ENCODE assay signal across 9 mouse cellular contexts in genomic region chr3:103374028-103374427, GRCm38 (mm10).
A peak's percentile ranks its signal among the peaks of the same experiment; 100 is the strongest.
DNase-seq lines count a peak whose midpoint lies in the region; ATAC-seq and TF ChIP-seq lines count a peak whose summit lies in the region.
"Had no signal": no experiment of that assay in that cellular context is flagged by ENCODE, and none has a peak within 500 bp of the region (broad histone marks: within the 10 kb centered on the region; RNA-seq: fewer than 3 reads in every experiment).

No protein-coding gene starts in this region.

- H3K4me1 ChIP-seq in thymus, adult 2 months (replicated peaks; ENCODE audit: control insufficient read depth, insufficient read depth, low read length) = peaks cover 32% of the 10 kb centered on the region

- peak; percentile 45 to 49 for DNase-seq in left cerebral cortex, adult 18-20 months (ENCODE audit: low spot score in 2 of 2)
- DNase-seq in left cerebral cortex, postnatal 10 days (ENCODE audit: extremely low spot score in 1 of 2, low spot score in 2 of 2) = no peak
- DNase-seq in Patski (ENCODE audit: low read depth, low spot score) = no peak
- DNase-seq in cerebellum, adult 9-10 months = peak; percentile 64
- peak; percentile 38 for DNase-seq in gastrocnemius, postnatal 14 days
- peak; percentile 28 to 43 for DNase-seq in left cerebral cortex, postnatal 36 days (ENCODE audit: low spot score in 2 of 2)
- peak; percentile 79 for DNase-seq in thymus, adult 2 months

- CTCF ChIA-PET in Patski (lab: Charles Lee) = interaction anchor here (0.7 to 3.1 kb wide), 19 partner anchors 9 to 348 kb away, joined by 3 to 31 read pairs (median 4); no protein-coding TSS in a partner anchor

- intact Hi-C loops in left cerebral cortex, postnatal 10 days (cut with DNase I) = no loop called here
- intact Hi-C loops in gastrocnemius, postnatal 14 days (cut with DNase I; ENCODE audit: low total_unique reads) = no loop called here
- intact Hi-C loops in left cerebral cortex, postnatal 36 days (cut with DNase I) = no loop called here

- ATAC-seq in Patski = no peak
- ATAC-seq in monocyte, adult 5-6 weeks (replicated peaks; ENCODE audit: insufficient number of reproducible peaks, low FRiP score, low TSS enrichment, poor library complexity, severe bottlenecking) = 0 out of 2 replicates have a peak, but pooled peaks have one; percentile 36

- no peak overlapping the region for H3K4me3 ChIP-seq in thymus, adult 2 months (ENCODE audit: control insufficient read depth, insufficient read depth, low read length)

- POLR2A ChIA-PET in Patski (lab: Charles Lee) = interaction anchor here (0.5 to 0.7 kb wide), 3 partner anchors 38 to 141 kb away, joined by 3 to 6 read pairs (median 5); no protein-coding TSS in a partner anchor

- TF ChIP-seq CTCF in Patski (IDR thresholded peaks at IDR 0.05) = peak; percentile 91
- TF ChIP-seq CTCF in thymus, adult 2 months (IDR thresholded peaks at IDR 0.05; ENCODE audit: borderline replicate concordance, control insufficient read depth, extremely low read depth, insufficient read depth, low read length, poor library complexity) = peak; percentile 38; the same call in 1 of the 2 replicates

- TF ChIP-seq POLR2A in thymus, adult 2 months (IDR thresholded peaks at IDR 0.05; ENCODE audit: control insufficient read depth, extremely low read depth, insufficient read depth, low read length, poor library complexity) = no peak

- H3K27ac ChIP-seq in thymus, adult 2 months (ENCODE audit: control insufficient read depth, insufficient read depth, low read length) = no peak overlapping the region
- H3K27ac ChIP-seq: macrophage had no signal

- 44% methylated on average over 8 of the region's 8 CpGs for WGBS in thymus, adult 2 months

- in situ Hi-C loops in Patski (cut with MboI; ENCODE audit: low pct_unique_long_range_greater_than_20kb) = loop anchor here (10.0 to 25.0 kb wide), 2 partner anchors 149 to 637 kb away; partner anchors contain the start of gene Tspan2

- H3K27me3 ChIP-seq in Patski = no peaks in the 10 kb centered on the region
- no peaks in the 10 kb centered on the region for H3K27me3 ChIP-seq in thymus, adult 2 months (ENCODE audit: control insufficient read depth, insufficient read depth, low read length)

- H3K36me3 ChIP-seq in thymus, adult 2 months (ENCODE audit: control insufficient read depth, insufficient read depth, low read length) = no peaks in the 10 kb centered on the region

Comparison
In these comparisons a context has a peak if more than half of its experiments do, and no peak if none do; other contexts are left out.
1. DNase-seq: peak in left cerebral cortex, adult 18-20 months (2 of 2), cerebellum, adult 9-10 months (single experiment), gastrocnemius, postnatal 14 days (single experiment), left cerebral cortex, postnatal 36 days (2 of 2) and thymus, adult 2 months (single experiment); none in left cerebral cortex, postnatal 10 days (0 of 2) and Patski (single experiment).